Mouse (Mus musculus) forebrain, embryonic 11.5 days (tissue): ENCODE measurements around the gene Bcas3. TPM values are rescaled to one million over a fixed set of nuclear protein-coding genes. Genes with fewer than 3 reads are reported as not detected.

Experiments
- ATAC-seq: fragments of 200-750 bp; cut with Nextera tagmentation; replicated peaks from 2 replicates; pipeline ENCODE4 v1.8.0; 2017; ENCODE audit warnings: moderate TSS enrichment; ENCODE audit not compliant: low FRiP score
- DNase-seq: peaks from one replicate; pipeline ENCODE4 v3.0.0-alpha.2; 2017; ENCODE audit warnings: low spot score
- H3K27ac ChIP-seq: fragments of 300-500 bp; sonication (generic); 2 replicates; pipeline ENCODE4 v1.5.1; 2014; ENCODE audit warnings: low read depth, low read length
- H3K27me3 ChIP-seq: fragments of 300-500 bp; sonication (generic); 2 replicates; pipeline ENCODE4 v1.6.1; 2014; ENCODE audit warnings: mild to moderate bottlenecking, low read length, mixed read lengths; ENCODE audit not compliant: control insufficient read depth, insufficient read depth
- H3K36me3 ChIP-seq: fragments of 300-500 bp; sonication (generic); 2 replicates; pipeline ENCODE4 v1.6.1; 2014; ENCODE audit warnings: mild to moderate bottlenecking, low read length, moderate library complexity, mixed read lengths; ENCODE audit not compliant: control insufficient read depth, insufficient read depth
- H3K4me1 ChIP-seq: fragments of 300-500 bp; sonication (generic); replicated peaks from 2 replicates; pipeline ENCODE4 v1.6.1; 2014; ENCODE audit warnings: low read length, mixed read lengths; ENCODE audit not compliant: control insufficient read depth, insufficient read depth
- H3K4me2 ChIP-seq: fragments of 300-500 bp; sonication (generic); 2 replicates; pipeline ENCODE4 v1.6.1; 2014; ENCODE audit warnings: low read depth, mild to moderate bottlenecking, low read length, moderate library complexity, mixed read lengths; ENCODE audit not compliant: severe bottlenecking
- H3K4me3 ChIP-seq: fragments of 300-500 bp; sonication (generic); 2 replicates; pipeline ENCODE4 v1.5.1; 2014; ENCODE audit warnings: low read depth, low read length
- H3K9ac ChIP-seq: fragments of 300-500 bp; sonication (generic); 2 replicates; pipeline ENCODE4 v1.6.1; 2014; ENCODE audit warnings: low read length
- H3K9me3 ChIP-seq: fragments of 300-500 bp; sonication (generic); 2 replicates; pipeline ENCODE4 v1.6.1; 2016; ENCODE audit warnings: low read length, mixed read lengths; ENCODE audit not compliant: control insufficient read depth
- WGBS: fragments of 180-500 bp; shearing (Covaris S2); extraction: QIAGEN DNeasy Blood & Tissue Kit; methylation state at CpG from one replicate; pipeline ENCODE4 v1.1.7; 2014; 5-methylcytosine and 5-hydroxymethylcytosine counted together
- polyA plus RNA-seq: library from polyadenylated mRNA; unstranded; fragments of >200 nt; fragmentation: Nextera tagmentation; extraction: Ambion mirVana; gene quantifications from 2 replicates; pipeline ENCODE4 v1.2.1, GENCODE M21; 2014

The Bcas3 gene
- polyA plus RNA-seq, 1 experiment from 2014 or later = 17.9 TPM

- Histone ChIP-seq H3K4me2 (peak overlapping the region; percentile 49), H3K9me3 (no peaks in the 10 kb centered on the region), H3K9ac (peak overlapping the region; percentile 20; the same call in 1 of the 2 replicates), H3K4me1 (peaks cover 4% of the 10 kb centered on the region), H3K27me3 (no peaks in the 10 kb centered on the region), H3K27ac (no peak overlapping the region), H3K36me3 (no peaks in the 10 kb centered on the region; the same call in 1 of the 2 replicates), H3K4me3 (peak overlapping the region; percentile 0; the same call in 1 of the 2 replicates)
- DNase-seq (no peak), ATAC-seq (no peak)
- 86% methylated on average over 3 of the region's 3 CpGs for WGBS
Measured at GRCm38 (mm10) chr11:85313361-85313760, 39.6 kb upstream of the Bcas3 start.

- H3K27me3 ChIP-seq = no peaks in the 10 kb centered on the region
- H3K4me3 ChIP-seq = no peak overlapping the region
- no peak overlapping the region for H3K9ac ChIP-seq
- H3K9me3 ChIP-seq = no peaks in the 10 kb centered on the region
- no peaks in the 10 kb centered on the region; the same call in 1 of the 2 replicates for H3K36me3 ChIP-seq
- DNase-seq (no peak), ATAC-seq (no peak)
- H3K4me1 ChIP-seq = no peaks in the 10 kb centered on the region
- no peak overlapping the region for H3K27ac ChIP-seq
- H3K4me2 ChIP-seq = no peak overlapping the region
- 65% methylated on average over 9 of the region's 9 CpGs for WGBS
Measured at GRCm38 (mm10) chr11:85323567-85324330, 29.2 kb upstream of the Bcas3 start.

GRCm38 (mm10) chr11:85328717-85329116 lies 24.2 kb upstream of the Bcas3 start:
- H3K9me3 ChIP-seq = no peaks in the 10 kb centered on the region
- no peaks in the 10 kb centered on the region; the same call in 1 of the 2 replicates for H3K36me3 ChIP-seq
- DNase-seq (no peak), ATAC-seq (no peak)
- H3K27me3 ChIP-seq = no peaks in the 10 kb centered on the region
- no peak overlapping the region for H3K4me3 ChIP-seq
- 96% methylated on average over 3 of the region's 3 CpGs for WGBS
- no peak overlapping the region for H3K27ac ChIP-seq
- H3K4me2 ChIP-seq = no peak overlapping the region
- no peak overlapping the region for H3K9ac ChIP-seq
- no peaks in the 10 kb centered on the region for H3K4me1 ChIP-seq

GRCm38 (mm10) chr11:85329167-85329894 lies 23.6 kb upstream of the Bcas3 start:
- 93% methylated on average over 7 of the region's 7 CpGs for WGBS
- no peak overlapping the region for H3K27ac ChIP-seq
- H3K27me3 ChIP-seq = no peaks in the 10 kb centered on the region
- H3K9me3 ChIP-seq = no peaks in the 10 kb centered on the region
- H3K36me3 ChIP-seq = no peaks in the 10 kb centered on the region; the same call in 1 of the 2 replicates
- DNase-seq (no peak), ATAC-seq (no peak)
- no peak overlapping the region for H3K4me2 ChIP-seq
- no peak overlapping the region for H3K4me3 ChIP-seq
- no peak overlapping the region for H3K9ac ChIP-seq
- H3K4me1 ChIP-seq = no peaks in the 10 kb centered on the region

GRCm38 (mm10) chr11:85334778-85335177 lies 18.2 kb upstream of the Bcas3 start:
- Histone ChIP-seq H3K27me3 (no peaks in the 10 kb centered on the region), H3K9ac (no peak overlapping the region), H3K4me2 (no peak overlapping the region), H3K4me3 (no peak overlapping the region), H3K27ac (no peak overlapping the region), H3K4me1 (no peaks in the 10 kb centered on the region), H3K36me3 (no peaks in the 10 kb centered on the region; the same call in 1 of the 2 replicates), H3K9me3 (no peaks in the 10 kb centered on the region)
- no peak for ATAC-seq
- 63% methylated on average over 4 of the region's 4 CpGs for WGBS
- peak; percentile 59 for DNase-seq

- Histone ChIP-seq H3K4me2 (no peak overlapping the region), H3K27me3 (no peaks in the 10 kb centered on the region), H3K27ac (no peak overlapping the region), H3K4me3 (no peak overlapping the region), H3K36me3 (no peaks in the 10 kb centered on the region; the same call in 1 of the 2 replicates), H3K9ac (no peak overlapping the region), H3K9me3 (no peaks in the 10 kb centered on the region), H3K4me1 (no peaks in the 10 kb centered on the region)
- DNase-seq (no peak), ATAC-seq (no peak)
- WGBS = 95% methylated on average over 6 of the region's 6 CpGs
Measured at GRCm38 (mm10) chr11:85339173-85339831, 13.7 kb upstream of the Bcas3 start.

- H3K4me3 ChIP-seq = no peak overlapping the region
- no peaks in the 10 kb centered on the region for H3K9me3 ChIP-seq
- H3K27ac ChIP-seq = no peak overlapping the region
- H3K4me2 ChIP-seq = no peak overlapping the region
- ATAC-seq (no peak), DNase-seq (no peak)
- H3K27me3 ChIP-seq = no peaks in the 10 kb centered on the region
- no peaks in the 10 kb centered on the region; the same call in 1 of the 2 replicates for H3K36me3 ChIP-seq
- H3K9ac ChIP-seq = no peak overlapping the region
- H3K4me1 ChIP-seq = no peaks in the 10 kb centered on the region
- 92% methylated on average over 7 of the region's 7 CpGs for WGBS
Measured at GRCm38 (mm10) chr11:85340070-85340616, 12.8 kb upstream of the Bcas3 start.

GRCm38 (mm10) chr11:85353819-85354218 lies 852 bp downstream of the Bcas3 start:
- 77% methylated on average over 4 of the region's 4 CpGs for WGBS
- no peaks in the 10 kb centered on the region for H3K27me3 ChIP-seq
- H3K36me3 ChIP-seq = no peaks in the 10 kb centered on the region
- H3K9me3 ChIP-seq = no peaks in the 10 kb centered on the region
- H3K27ac ChIP-seq = no peak overlapping the region
- no peak for ATAC-seq
- H3K4me3 ChIP-seq = peak overlapping the region; percentile 53
- H3K4me2 ChIP-seq = peak overlapping the region; percentile 77
- H3K9ac ChIP-seq = no peak overlapping the region
- H3K4me1 ChIP-seq = no peaks in the 10 kb centered on the region
- no peak for DNase-seq
